Mouse (Mus musculus) adrenal gland, adult 18-20 months (tissue): Measurements from ENCODE around the gene Oxa1l. TPM values are rescaled to one million over a fixed set of nuclear protein-coding genes. Genes with fewer than 3 reads are reported as not detected.

Experiments
- DNase-seq, 2 experiments: peaks; one replicate each; pipeline ENCODE4 v3.0.0; 2021 to 2022; ENCODE audit warnings: low spot score in 2 of 2
- total RNA-seq, 2 experiments: library from RNA; stranded (reverse); gene quantifications; 1 replicate in 1 of 2; 2 replicates in 1 of 2; pipeline ENCODE4 v1.2.3; 2021

Oxa1l gene
- total RNA-seq, 2 experiments from 2014 or later, result 77.0 to 95.1 TPM

GRCm38 (mm10) chr14:54369372-54369771, 8.7 kb downstream of the Oxa1l start:
- DNase-seq, result no peak

- no peak for DNase-seq
Measured at GRCm38 (mm10) chr14:54370595-54370994, 10.0 kb downstream of the Oxa1l start.

GRCm38 (mm10) chr14:54371460-54371859, 10.8 kb downstream of the Oxa1l start:
- DNase-seq, result no peak

DNA sequence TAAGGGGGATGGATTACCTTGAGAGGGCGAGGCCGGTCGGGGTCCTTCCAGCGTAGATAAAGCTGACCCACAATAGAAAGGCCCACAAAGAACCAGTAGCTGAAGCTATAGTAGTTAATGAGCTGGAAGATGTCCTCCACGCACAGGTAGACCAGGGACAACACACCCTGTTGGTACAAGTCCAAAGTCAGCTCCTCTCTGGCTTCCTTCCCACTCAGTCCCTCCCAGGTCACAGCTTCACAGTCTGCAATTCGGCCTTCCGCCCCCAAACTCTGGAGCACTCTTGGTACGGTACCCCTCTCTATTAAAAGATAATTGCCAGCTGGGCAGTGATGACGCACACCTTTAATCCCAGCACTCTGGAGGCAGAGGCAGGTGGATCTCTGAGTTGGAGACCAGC, 12.3 kb downstream of the Oxa1l start:
- no peak for DNase-seq

- no peak for DNase-seq
Measured at GRCm38 (mm10) chr14:54375916-54376315, 15.3 kb downstream of the Oxa1l start.

DNA sequence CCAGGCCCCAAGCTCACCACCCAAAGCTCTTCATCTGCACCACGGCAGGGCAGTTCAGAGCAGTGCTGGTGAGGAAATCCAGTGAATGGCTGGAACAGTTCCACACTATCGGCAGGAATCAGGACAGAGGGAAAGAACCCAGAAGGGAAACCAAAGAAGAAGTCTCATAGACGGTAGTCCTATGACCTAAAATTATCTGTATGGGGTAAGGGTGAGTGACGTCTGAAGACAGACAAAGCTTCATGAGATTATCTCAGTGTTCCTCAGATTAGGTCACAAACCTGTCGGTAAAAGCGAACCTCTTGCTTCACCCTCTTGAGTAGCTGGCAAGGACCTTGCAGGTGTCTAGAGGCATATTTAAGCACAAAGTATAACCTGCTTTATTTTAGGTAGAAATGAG, 16.5 kb downstream of the Oxa1l start:
- no peak for DNase-seq

GRCm38 (mm10) chr14:54379571-54379970, 18.9 kb downstream of the Oxa1l start:
- no peak for DNase-seq

DNA sequence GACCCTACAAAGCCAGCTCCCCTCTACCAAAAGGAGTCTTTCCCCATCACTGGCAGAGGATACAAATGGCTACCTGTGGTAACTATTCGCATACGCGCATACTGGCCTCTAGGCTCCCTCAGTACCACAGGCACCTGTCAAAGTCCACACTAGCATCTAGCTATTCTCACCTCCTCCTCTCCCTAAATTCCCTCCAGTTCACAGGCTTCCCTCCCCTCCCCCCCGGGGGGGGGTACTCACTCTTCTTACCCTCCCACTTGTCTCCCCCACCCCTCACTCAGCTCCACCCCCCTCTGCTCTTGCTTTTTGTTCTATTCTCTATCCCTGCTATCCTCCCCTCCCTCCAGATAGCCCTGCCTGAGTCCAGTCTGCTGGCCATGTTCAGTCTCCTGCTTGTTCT, 20.0 kb downstream of the Oxa1l start:
- DNase-seq, result no peak

GRCm38 (mm10) chr14:54381816-54382215, 21.2 kb downstream of the Oxa1l start:
- DNase-seq, result no peak

DNA sequence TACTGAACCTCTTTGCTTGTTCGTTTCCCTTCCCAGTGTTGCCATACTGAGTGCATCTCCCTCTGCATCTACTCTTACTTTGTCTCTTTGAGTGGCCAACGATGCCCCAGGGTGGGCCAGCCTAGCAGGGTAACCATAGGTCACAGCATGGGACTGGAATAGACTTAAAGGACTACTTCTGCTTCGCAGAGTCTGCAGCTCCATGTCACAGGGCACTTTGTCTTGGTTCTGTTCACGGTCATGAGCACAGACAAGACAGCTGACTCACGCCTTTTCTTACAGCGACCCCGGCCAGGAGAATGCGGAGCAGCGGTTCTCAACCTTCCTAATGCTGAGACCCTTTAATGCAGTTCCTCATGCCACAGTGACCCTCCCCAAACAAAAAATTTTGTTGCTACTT, 22.0 kb downstream of the Oxa1l start:
- no peak for DNase-seq

DNA sequence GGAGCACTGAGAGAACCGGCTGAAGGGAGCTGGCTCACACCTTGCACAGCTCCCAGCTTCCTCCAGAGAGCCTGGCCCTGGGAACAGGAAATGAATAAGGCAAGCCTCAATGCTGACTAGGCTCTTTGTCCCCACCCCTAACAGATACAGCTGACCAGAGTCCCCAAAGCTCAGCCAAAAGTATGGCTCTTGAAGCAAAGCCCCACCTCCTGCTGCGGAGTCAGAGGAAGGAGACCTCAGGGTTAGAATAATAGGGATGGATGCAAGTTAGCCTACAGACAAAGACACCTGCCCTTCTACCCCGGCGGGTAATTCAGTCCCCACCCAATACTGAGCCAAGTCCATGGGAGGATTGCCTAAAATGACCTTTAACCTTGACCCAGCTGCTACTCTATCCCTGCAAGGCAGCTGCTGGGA, 22.7 kb downstream of the Oxa1l start:
- DNase-seq, result no peak

DNA sequence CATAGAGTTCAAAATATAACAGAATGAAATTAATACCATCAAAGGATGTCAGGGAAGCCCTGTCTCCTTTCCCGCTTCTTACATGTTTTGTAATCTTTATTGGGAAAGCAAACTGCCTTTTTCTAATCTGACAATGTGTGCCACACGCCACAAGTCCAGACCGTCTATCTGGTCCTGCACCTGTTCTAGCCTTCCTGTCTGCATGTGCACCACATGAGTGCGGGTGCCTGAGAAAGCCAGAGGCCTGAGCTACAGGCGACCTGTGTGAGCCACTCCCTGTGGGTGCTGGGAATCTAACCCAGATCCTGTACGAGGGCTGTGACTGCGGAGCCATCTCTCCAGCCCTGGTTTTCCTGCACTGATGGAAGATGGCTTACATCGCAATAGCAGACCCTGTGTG, 23.8 kb downstream of the Oxa1l start:
- no peak for DNase-seq

DNA sequence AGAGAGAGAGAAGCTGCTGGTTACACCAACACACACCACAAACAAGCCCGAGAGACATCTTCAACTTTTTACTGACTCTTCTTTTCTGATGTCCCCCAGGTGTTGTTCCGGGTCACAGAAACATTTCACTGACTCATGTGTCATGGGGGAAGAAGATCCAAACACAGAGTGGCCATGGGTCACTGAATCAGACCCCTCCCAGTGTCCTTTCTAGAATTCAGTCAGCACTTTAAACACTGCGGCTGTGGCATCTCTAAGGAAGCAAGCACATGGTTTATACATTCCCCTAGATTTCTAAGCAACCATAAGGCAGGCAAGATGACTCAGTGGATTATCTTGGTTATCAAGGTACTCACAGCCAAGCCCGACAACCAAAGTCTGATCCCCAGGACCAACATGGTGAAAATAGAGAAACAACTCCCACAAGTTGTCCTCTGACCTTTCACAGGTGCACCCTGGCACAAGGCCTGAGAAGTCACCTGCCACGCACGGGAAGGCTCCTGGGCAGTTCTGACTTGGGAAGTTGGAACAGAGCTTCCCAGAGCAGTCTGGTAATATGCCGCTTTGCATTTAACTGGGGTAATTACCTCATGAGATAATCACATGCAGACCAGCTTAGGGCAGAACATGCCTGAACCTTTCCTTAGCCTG, 25.5 kb downstream of the Oxa1l start:
- DNase-seq, result no peak

DNA sequence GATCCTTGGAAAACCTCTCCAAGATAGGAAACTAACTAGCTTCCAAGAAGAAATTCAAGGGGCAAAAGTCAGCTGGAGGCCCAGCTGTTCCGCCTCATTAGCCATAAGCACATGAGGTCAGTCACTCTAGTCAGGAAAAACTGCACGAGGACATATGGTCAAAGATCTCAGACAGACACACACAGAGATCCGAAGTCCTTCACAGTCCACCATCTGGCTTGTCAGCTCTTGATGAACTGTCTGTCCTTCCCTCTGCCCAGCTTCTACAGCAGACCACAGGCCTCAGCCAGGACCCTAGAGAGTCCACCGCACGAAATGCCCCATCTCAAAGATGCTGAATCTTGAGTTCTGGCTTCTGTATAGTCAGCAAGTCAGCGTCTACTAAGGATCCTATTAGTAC, 26.9 kb downstream of the Oxa1l start:
- no peak for DNase-seq

DNA sequence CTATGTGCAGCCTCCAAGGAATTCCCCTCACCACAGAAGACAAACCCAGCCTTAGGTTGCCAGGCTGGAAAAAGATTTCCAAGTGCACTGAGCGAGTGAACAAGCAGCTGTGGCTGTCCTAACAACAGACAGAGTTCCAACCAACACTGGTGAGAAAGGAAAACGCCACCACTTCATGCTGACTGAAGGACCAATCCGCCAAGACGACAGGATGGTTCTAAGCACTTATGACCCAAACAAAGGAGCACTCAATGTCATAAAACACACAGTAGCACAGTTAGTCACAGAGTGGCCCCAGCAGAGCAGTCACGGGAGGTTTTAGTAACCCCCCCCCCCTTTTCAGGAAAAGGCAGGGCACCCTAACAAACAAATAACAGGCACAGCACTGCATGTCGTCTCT, 30.2 kb downstream of the Oxa1l start:
- DNase-seq, result no peak

GRCm38 (mm10) chr14:54393794-54394193, 33.2 kb downstream of the Oxa1l start:
- no peak for DNase-seq

- DNase-seq, result no peak
Measured at GRCm38 (mm10) chr14:54394309-54394708, 33.7 kb downstream of the Oxa1l start.

DNA sequence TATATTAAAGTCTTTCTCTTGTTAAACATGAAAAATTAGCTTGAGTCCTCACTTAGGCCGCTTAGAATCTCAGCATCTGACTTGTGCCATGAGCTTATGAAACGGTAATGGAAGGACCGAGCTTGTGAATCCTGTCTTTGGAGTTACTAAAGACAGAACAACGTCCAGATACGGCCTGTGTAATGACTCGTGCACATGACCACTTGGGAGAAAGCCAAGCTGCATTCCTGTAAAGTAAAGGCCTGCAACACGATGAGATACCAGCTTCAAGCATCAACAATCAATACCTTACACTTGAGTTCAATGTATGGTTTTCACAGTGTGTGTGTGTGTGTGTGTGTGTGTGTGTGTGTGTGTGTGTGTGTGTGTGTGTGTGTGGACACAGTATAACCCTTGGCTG, 36.1 kb downstream of the Oxa1l start:
- DNase-seq, result no peak

DNA sequence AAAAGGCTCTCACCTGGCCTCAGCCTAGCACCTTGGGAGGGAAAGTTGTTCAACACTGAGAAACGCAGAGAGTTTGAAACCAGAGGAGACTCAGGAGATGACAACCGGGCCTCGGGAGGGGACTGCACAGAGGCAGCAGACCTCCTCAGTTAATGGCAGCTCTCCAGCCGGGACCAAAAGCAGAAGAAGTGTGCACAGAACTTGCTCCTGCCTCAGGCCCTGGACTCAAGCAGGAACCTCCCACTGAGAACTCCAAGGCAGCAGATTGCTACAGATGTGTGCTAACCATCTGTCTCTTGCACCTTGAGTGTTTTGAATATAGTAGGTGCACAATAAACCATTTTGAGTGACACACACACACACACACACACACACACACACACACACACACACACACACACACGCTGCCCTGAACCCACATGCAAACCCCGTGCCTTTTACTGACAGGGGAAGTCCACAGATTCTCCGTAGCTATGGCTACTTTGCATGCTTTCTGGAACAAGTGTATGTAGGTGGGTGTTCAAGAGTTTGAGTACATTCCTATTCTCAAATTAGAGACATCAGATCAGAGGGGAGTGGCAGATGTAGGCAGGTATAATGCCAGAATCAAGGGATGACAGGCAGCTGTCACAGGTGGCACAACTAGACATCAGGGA, 37.4 kb downstream of the Oxa1l start:
- DNase-seq, result no peak

GRCm38 (mm10) chr14:54398528-54398916, 37.9 kb downstream of the Oxa1l start:
- DNase-seq, result no peak

- no peak for DNase-seq
Measured at GRCm38 (mm10) chr14:54398921-54399382, 38.3 kb downstream of the Oxa1l start.

GRCm38 (mm10) chr14:54401723-54402122, 41.1 kb downstream of the Oxa1l start:
- DNase-seq, result no peak
